Mouse (Mus musculus): ENCODE results near the gene Pla2g3.

The Pla2g3 gene

DNA sequence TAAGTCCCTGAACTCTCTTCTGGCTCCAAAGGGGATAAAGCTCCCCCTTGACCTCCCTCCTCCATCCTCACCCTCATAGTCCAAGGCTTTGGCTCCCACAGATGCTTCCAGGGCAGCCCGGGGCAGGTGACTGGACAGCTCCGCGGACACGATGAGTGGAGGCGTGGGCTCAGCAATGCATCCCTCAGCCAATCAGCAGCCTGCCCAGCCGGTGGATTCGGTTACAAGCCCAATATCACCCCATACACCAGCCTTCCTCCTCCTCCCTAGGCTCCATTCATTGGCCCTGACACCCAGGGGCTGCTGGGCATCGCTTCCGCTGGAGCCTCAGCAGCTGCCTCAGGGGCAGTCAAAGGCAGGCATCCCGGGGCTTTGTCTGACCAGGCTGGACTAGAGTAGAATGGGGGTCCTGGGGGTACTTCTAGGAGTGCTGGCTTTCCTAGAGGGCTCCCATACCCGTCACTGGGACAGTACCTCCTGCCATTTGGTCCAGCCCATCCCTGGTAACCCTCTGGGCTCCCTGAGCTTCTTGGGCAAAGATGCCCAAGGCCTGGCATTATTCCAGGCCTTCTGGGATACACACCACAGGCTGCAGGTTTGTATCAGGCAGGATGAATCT, at the start of gene Pla2g3:
TSS of gene Pla2g3 (plus strand) at position 333 of the 619 bp plus-strand sequence.
- DNase-seq, result no peak

DNA sequence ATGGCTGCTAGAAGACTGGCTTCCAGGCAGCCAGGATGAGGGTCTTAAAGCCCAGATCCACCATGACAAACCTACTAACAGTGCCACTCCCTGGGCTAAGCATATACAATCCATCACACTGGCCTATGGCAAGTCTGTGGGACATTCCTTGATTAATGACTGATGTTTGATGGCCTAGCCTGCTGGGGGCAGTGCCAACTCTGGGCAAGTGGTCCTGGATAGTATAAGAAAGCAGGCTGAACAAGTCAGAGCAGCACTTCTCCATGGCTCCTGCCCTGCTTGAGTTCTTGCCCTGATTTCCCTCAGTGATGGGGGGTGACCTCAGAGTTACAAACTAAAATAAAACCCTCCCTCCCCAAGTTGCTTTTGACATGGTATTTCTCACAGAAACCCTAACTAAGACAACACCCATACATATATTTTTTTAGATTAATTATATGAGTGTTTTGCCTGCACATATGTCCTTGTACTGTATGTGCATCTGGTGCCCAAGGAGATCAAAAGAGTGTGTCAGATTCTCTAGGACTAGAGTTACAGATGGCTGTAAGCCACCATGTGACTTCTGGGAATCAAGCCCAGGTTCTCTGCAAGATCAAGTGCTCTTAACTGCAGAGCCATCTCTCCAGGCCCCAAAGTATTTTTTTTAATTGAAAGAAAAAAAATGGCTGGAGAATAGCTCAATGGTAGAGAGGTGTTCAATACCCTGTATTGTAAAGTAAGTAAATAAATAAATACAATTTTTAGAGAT, 46.2 kb upstream of the Pla2g3 start:
- peak in 1 of 2 experiments; percentile 30 for DNase-seq

GRCm38 (mm10) chr11:3442677-3443076, 45.4 kb upstream of the Pla2g3 start:
- no peak for DNase-seq

DNA sequence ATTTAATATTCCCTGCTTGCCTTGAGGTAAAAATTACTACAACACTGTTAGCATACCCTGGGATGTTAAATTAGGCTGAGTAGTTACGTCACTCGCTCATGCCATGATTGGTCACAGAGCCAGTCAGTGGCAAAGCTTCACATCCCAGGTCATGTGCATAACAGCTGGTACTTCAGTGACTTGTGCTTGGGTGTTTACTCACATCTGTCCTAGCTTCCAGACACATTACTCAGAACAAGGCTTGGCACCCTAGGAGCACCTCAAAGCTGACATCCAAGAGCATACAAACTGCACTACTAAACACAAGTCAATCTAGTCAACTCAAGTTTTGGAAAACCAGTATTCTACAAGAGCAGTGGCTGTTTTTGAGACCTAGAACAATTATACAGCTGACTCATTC, 45.0 kb upstream of the Pla2g3 start:
- DNase-seq, result no peak

DNA sequence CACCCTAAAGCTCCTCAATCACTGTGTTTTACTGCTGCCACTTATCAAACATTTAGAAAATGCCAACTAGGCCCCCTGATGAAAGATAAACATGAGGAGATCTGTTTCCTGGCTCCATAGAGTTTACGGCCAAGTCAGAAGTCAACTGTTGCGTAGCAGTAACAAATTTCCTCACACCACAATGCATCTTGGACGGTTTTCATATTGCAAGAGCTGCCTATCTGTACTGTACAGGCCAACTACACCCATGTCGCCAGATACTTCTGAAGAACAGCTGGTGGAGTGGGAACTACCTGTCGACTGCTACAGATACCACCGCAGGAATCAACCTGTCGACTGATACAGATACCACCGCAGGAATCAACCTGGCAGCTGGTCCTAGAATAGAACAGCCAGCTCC, 43.2 kb upstream of the Pla2g3 start:
- no peak for DNase-seq

DNA sequence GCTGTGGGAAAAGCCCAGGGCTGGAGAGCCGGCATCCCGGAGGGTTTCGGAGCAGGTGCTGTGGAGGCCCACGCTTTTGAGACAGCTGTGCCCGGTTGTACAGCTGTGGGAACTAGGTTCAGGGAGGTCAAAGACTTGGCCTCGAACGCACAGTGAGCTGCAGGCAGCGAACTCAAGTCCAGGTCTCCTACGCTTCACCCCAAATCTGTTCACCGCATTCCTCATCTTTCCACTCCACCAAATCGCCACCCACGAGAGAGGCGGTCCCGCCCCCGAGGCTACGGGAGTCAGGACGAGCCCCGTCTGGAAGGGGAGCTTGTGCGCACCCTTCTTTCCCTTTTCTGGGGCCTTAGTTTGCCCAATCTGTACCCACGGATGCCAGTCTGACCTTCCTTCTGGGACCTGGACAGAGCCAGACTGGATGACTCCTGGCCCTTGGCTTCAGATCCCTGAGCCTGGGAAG, 36.4 kb upstream of the Pla2g3 start:
- no peak for DNase-seq

- peak; percentile 95 to 96 for DNase-seq
These were observed 35.9 kb upstream of the Pla2g3 start, which contains the start of gene Rnf185 for GRCm38 (mm10) chr11:3452167-3452639. TSS of gene Rnf185 (minus strand) at chr11:3452363.

- peak; percentile 16 to 30 for DNase-seq
These were observed 35.3 kb upstream of the Pla2g3 start for GRCm38 (mm10) chr11:3452769-3453168.

DNA sequence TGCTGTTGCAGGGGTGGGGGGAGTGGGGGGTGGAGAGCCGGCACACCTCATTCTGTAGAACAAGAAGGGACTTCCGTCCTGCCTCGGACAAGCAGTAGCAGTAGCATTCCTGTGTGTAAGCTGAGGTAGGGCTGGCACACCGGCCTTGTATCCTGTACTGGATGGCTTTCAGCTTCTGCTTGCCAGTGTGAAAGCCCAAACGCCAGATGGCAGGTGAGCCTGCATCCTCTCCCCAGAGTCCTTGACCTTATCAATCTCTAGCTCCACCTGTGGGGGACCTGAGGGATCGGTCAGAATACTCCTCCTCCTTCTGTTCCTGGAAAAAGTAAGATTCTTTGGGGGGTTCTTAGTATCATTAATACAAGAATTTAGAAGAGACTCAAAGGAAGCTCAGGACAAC, 34.6 kb upstream of the Pla2g3 start:
- DNase-seq, result peak; percentile 24 to 35

- DNase-seq, result no peak
These were observed 33.6 kb upstream of the Pla2g3 start for GRCm38 (mm10) chr11:3454506-3454905.

GRCm38 (mm10) chr11:3456354-3456753, 31.7 kb upstream of the Pla2g3 start:
- DNase-seq, result peak; percentile 44 to 76

DNA sequence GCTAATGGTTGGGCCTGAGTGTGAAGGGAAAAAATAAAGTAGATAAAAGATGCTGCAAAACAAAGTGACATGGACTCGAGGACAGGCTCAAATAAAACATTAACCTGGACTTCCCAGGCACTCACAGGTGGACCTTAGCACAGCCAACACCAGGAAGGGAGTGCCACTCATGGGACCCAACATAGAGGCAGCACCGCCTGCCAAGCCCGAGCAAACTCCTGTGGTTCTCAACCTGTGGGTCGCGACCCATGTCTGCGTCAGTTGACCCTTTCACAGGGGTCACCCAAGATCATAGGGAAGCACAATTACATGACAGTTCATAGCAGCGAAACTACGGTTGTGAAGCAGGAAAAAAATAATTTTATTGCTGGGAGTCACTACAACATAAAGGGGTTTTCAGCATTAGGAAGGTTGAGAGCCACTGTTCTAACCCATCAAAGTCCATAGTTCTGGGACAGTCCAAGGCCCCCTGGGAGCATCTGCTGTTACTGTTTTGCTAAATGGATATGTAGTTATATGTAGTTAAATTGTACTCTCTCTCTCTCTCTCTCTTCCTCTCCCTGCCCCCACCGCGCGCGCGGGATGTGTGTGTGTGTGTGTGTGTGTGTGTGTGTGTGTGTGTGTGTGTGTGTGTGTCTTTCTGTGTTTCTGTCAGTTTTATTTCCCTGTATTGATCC, 29.5 kb upstream of the Pla2g3 start:
- no peak for DNase-seq

DNA sequence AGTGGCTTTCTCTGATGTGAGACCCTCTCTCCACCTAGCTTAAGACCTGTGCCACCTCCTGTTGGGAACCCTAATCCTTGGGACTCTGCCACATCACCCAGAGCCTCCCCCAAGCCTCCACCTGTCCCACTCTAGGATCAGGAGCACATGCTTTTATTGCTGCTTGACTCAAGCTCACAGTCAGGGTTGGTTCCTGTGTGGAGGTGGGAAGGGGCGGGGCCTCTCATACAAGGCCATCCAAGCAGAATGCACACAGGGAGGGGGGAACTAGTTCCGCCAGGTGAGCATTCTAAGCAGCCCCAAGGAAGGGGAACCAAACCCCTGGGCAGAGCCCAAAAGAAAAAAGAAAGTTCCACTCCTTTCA, 29.0 kb upstream of the Pla2g3 start:
- no peak for DNase-seq

DNA sequence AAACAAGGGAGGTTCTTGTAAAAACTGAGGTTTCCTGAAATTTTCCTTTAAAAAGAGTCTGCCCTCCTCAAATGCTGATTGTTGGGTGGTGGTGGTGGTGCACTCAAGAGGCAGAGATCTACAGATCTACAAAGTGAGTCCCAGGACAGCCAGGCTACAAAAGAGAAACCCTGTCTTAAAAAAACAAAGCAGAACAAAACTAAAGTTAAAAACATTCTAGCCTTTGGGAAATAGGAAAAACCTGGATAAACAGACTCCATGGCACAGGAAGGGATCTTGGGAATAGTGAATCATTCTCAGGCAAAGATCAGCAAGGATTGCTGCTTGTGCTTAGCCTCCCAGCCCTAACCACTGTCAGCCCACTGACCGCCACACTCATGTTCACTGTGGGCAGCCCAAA, 25.2 kb upstream of the Pla2g3 start:
- no peak for DNase-seq

GRCm38 (mm10) chr11:3471448-3471850, 16.6 kb upstream of the Pla2g3 start:
- DNase-seq, result no peak

DNA sequence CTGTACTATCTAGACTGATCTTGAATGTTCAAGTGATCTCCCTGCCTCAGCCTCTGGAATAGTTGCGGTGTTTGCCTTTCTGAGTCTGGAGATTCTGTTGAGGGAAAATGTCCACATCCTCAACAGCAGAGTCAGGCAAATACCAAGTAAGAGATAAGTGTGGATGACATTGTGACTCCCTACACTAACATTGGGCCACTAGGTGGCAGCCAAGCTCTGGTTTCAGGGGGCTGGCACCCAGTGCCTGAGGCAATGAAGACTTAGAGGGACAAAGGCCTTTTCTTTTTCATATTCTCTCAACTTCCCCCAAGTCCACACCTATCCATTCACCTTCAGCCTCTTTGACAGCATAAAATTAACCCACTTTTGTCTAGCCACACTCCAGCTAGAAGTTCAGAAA, 15.6 kb upstream of the Pla2g3 start:
- peak; percentile 71 to 87 for DNase-seq

DNA sequence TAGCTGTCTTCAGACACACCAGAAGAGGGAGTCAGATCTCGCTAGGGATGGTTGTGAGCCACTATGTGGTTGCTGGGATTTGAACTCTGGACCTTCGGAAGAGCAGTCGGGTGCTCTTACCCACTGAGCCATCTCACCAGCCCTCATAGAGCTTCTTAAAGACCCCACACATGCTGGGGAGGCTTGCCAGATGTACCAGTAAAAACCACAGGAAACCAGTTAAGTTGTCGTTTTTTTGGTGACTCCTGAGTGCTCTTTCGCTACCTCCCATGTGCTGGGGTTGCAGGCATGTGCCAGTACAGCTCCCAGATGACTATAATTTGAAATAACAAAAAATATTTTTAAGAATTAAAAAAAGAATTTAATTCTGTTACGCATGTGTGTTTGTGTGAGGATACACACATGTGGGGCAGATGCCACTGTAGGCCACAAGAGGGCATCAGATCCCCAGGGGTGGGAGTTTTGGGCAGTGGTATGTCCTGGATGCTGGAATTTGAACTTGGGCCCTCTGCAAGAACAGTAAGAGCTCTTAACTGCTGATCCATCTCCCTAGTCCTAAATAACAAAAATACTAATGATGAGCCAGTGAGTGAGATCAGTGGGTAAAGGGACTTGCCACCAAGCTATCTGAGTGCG, 13.5 kb upstream of the Pla2g3 start:
- peak in 1 of 2 experiments; percentile 33 for DNase-seq

DNA sequence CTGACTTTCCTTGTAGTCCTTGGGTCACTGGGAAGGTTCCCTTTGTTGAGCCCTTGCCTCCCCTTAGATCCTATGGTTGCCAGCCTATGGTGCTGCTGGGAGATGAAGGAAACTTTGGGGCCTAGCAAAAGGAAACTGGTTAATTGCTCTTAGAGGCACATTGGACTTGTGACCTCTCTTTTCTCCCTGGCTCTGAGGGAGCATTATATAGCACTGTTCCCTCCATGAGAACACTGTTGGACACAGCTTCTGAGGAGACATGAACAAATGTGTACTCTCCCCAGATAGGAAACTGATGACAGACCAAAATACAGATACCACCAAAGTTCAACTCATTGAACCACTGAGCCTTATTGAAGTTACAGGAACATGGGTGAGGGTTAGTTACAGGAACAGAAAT, 12.6 kb upstream of the Pla2g3 start:
- no peak for DNase-seq

DNA sequence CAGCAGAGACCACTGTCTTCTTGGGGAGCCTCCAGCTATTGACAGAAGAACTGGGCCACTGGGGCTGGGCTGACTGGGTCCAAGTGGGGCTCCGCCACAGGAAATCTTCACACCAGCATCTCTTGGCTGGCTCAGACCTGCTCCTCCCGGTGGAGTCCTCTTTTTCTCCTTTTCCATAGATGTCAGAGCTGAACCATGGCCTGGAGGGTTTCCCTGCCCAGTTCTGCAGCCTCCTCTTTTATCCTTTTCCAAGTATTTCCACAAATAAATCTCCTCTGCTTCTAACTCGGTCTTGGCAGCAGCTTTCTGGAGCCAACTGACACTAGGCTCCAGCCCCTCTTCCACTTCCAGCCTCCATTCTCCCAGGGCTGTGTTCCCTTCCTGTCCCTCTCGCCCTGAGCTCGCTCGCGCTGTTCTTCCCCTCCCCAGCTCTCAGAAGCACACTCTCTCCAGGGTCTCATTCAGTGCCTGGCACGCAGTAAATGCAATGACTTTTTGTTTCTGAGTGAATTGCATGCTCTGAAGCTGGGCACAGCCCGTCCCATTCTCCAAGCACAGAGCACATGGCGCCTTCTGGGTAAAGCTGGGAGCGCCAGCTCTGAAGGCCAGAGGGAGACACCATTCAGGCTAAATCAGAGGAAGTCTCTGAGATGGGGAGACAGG, 4.0 kb upstream of the Pla2g3 start:
- no peak for DNase-seq

DNA sequence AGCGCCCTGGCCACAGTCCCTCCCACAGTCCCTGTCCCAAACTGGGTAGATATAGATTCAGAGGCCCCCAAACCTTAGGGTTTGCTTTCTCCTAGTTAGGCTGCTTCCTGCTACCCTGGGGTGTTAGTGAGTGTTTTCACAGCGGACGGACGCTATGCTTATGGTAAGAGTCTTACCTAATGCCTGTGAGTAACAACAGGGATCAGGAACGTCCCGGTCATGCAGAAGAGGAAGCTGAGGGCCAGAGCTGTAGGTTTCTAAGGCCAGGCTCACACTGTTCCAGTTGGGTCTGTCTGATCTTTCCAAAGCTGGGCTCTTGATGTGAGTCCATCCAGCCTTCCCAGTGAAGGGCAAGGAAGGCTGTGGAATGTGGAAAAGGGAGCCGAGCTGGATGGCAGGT, 1.7 kb upstream of the Pla2g3 start:
- DNase-seq, result no peak

DNA sequence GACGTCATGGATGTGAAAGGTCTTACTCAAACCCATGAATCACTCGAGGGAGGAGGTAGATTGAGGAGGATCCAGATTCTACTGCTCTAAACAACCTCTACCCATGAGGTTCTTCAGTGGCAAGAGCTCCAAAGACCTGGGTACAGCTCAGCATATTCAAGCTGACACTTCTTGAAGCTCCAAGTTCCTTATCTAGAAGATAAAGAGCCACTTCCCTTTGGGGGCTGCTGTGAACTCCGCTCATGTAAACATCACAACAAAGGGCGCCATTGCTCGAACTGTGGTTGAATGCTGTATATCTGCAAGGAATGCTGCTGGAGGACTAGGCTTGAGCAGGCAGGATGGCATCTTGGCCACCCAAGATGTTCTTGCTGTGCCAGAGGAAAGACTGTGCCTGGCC, 952 bp downstream of the Pla2g3 start:
- no peak for DNase-seq

DNA sequence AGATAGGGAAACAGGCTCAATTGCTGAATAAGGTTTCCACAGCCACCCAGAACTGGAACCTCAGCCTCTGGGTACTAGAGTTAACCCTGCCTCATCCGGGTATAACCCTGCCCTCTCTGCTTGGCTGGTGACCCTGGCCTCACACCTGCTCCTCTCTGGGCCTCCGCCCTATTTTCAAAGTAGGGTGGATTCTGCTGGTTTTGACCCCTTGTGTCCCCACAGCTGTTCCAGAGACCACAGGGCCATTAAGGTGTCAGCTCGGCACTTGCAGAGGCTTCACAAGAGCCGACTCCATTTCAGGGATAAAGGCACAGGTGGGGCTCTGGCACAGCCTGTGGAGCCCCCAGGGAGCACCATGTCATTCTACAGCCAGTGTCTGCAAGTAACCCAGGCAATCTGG, 4.7 kb downstream of the Pla2g3 start:
- no peak for DNase-seq

- DNase-seq, result no peak
These were observed 6.8 kb downstream of the Pla2g3 start for GRCm38 (mm10) chr11:3494857-3495256.
